Mouse (Mus musculus): Measurements from ENCODE around the gene Zcchc17.

Gene Zcchc17

DNA sequence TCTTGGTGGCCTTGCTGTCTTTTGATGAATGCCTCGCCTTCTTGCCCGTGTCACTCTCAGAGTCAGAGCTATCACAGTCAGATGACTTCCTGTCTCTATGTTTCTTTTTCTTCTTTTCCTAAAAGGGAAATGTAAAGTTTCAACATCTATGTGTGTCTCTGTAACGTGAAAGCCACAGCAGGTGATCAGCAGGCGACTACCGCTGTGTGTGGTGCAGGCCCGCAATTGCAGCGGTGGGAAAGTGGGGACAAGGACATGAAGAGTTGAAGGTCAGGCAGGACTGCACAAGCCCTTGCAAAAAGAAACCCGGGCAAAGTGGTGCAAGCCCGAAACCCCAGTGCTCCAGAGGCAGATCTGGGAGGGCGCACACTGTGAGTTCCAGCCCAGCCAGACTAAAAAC is 43.1 kb downstream of the Zcchc17 start:
- no peak for DNase-seq

DNA sequence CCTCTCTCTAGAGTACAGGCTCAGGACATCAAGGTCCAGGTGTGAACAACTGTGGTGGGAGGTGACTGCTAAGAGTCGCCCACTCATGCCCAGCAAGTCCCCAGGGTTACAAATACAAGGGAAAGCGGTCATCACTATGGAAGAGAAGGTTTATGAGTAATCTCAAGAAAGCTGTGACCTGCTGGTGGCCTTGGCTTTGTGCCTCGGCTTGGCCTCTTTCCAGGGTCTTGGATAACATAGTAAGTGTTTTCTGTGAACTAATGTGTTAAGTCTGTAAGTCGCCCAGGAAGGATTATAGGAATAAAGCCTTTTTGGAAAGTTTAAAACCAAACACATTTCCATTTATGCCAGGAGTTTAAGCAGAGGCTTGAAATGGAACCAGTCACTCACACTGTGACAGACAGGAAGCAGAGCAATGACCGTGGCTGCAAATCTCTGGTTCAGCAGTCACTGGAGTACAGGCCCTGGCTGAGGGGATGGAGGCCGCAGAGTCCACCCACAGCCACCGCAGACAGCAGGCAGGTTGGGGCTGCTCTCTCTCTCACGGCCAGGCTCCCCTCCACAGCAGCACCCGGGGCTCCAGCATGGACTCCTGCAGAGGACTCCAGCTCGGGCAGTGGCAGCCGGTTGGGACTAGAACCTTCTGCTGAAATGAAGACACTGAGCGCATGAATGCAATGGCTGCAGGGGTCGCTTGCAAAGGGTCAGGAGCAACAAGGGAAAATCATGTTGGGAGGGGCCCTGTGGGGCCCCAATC is 43.8 kb downstream of the Zcchc17 start:
- DNase-seq: no peak

DNA sequence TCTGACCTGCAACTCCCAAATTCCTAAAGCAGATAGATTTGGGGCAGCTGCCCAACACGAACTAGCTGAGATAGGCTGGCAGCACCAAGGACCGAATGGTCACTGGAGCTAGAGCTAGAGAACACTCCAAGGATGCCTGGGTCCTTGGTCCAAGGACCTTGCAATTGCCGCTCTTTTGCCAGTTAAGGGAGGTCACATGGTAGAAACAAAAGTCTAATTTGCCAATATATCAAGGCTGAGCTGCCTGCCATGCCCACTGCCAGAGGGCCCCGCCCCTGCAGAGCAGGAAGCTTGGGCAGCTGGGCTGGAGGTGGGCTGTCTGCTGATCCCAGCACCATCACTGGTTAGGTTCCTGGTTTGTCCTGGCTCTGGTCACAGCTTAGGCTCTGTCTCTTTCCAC is 46.2 kb downstream of the Zcchc17 start:
- DNase-seq: no peak

DNA sequence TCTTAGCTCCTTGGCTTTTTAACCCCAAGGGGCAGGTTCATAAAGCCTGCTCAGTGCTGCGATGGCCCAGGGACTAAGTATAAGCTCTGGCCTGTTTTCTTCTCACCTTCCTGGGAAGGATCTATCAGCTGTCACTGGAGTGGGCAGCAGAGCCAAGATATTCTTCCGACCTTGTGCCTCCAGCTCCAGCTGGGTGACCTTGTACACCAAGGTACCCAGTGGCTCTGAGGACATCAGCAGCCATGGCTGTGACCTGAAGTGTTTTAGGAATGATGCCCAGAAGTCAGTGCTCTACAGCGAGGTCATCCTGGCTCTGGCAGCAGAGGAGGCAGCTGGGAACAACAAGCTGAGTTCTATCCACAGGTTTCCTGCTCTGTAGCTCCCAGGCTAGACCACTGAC is 47.2 kb downstream of the Zcchc17 start:
- DNase-seq: peak; percentile 98

DNA sequence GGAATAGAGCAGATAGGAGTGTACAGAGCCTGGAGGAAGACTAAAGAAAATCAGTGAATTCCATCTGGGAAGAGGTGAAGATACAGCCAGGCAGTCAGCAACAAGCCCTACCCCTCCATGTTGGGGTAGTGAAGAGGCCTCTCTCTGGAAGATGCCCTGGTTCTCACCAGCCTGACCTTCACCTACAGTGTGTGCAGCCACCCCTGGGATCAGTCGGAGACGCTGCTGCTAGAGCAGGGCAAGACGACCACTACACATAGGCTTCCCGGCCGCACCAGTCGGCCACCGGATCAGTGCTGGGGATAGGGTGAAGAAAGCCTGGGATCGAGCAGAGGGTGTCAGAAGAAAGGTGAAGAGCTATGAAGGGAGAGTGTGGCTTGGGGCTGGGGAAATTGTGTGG is 50.5 kb downstream of the Zcchc17 start:
- no peak for DNase-seq

DNA sequence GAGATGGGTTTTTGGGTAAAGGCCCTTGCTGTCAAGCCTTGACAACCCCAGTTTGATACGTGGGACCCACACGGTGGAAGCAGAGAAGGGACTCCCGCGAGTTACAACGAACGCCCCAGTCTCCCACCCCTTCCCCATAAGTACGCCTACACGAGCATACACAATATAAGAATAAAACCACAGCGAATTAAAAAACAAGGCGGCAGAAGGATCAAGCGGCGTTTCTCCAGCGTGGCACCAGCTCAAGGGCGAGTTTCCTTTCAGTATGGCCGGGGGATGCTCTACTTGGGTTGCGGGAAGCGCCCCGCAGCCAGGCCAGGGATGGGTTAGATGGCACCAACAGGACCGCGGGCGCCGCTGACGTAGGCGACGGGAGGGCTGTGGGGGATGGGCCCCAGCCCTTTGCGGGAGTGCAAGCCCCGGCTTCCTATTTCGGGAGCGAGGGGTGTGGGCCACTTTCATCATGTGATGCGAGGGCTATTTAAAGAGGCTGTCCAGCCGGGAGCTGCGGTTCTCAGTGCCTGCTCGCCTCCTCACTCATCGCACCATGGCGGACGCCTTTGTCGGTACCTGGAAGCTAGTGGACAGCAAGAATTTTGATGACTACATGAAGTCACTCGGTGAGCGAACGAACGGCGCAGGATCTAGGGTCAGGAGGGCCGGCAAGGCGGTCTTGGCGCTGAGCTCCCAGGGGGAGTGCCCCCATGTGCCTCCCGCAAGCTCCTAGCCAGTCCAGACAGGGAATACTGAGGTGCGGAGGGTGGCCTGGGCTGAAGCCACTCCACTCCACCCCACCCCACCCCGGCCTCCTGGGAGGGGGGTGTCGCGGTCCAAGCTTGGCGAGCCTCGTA is 51.3 kb downstream of the Zcchc17 start, which contains the start of the genes Fabp3 and Gm10570:
TSS of gene Fabp3 (plus strand) at position 365 of the 851 bp plus-strand sequence.
TSS of gene Gm10570 (minus strand) at position 444 of the 851 bp plus-strand sequence.
- peak; percentile 98 for DNase-seq

DNA sequence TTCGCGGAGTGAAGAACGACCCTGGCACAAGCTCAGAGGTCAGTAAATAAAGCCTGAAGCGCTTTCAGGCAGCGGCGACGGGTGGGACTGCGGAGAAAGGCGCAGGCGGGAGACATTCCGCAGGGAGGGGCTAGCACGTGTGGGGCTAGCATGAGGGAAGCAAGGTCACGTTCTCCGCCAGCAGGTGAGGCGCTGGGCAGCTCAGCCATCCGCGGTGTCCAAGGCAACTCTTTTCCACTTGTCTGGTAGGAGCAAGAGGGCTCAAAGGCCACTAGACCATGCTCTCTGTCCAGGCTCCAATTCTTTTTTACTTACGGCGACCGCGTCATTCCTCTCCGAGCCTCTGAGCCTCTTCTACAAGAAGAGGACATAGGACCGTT is 51.9 kb downstream of the Zcchc17 start:
- peak; percentile 97 for DNase-seq

DNA sequence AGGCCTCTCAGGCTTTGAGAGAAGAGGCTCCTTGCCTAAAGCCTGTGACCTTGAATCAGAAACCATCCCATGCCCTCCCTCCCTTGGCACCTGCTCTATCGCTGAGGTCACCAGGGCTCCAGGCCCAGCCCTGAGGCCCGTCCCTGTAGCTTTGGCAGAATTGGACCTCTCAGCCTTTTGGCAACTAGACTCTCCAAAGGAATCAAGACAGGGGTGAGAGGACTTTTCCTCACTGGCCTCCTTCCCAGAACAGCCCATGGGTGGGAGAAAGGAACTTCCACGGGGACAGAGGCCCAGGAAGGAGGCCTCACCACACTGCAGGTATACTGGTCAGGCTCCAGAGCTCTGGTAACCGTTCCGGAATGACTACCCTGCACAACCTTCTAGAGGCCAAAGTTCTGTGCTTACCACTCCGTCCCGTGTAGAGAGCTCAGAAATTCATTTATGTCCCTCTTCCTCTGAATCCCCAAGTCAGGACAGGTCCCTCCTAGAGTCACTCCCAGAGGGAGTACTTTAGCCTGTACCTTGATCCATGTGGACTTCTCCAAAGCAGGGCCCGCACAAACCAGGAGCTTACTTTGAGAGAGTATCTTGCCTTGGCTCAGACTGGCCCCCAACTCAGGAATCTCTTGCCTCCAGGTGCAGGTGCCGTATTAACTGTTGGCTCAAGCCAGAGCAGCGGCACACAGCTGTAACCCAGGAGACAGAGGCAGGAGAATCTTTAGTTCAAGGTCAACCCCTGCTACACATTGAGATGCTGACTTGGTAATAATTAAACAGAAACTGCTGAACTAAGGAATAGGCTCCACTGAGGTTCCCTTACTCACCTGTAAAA is 52.7 kb downstream of the Zcchc17 start:
- DNase-seq: peak; percentile 98

DNA sequence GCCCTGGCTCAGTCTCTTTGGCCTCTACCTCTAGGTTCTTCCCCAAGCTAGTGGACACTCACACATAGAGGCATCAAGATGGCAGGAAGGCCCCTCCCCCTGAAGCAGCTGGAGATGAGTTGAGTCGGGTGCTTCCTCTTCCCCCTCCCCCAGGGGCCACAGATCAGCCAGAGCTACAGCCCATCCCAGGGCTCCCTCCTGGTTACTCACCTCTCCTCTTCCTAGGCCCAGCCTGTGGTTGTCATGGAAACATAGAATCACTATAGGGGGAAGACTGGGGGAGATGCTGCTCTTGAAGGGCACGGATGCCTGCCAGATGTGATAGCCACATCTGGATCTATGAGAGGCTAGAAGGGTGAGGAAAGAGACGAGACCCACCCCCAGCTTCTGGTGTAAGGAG is 55.0 kb downstream of the Zcchc17 start:
- no peak for DNase-seq

DNA sequence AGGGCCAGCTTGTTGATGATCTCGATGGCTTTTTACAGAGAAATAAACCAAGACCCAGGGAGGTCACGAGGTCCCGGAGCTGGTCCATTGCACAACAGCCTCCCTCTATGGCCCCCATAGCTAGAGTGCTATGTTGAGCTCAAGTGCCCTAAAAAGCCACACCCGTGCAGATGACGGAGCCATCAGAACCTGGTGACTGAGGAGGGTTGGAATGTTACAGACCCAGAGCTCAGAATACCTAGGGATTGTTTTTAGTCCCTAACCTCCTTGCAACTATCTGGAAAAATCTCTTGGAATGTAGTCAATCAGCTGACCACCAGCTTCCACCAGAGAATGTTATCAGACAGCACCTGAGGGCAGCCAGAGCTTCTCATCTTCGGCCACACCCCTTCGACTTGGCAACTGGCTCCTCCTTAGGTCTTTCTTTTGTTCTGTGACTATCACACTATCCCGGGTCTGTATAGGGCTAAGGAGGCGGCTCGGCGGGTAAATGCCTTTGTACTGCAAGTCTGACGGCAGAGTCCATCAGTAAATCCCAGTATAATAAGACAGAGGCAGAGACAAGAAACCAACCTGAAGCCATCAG is 57.4 kb downstream of the Zcchc17 start:
- no peak for DNase-seq

DNA sequence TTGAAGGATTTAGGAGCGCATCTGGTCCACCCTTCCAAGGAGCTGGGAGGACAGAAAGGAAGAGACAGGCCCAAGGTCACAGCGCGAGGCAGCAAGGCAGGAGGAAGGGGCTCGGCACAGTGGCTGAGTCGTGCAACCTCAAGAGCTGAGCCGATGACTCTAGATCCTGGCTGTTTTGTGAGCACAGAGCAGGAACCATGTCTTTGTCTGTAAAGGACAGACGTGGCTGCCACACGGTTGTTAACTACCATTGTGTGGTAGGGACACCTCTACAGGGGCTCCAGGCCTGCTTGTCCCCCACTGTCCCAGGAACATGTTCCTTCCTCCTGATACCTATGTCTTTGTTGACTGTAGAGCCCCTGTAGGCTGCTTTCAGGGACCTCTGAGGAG is 60.1 kb downstream of the Zcchc17 start:
- peak; percentile 92 for DNase-seq

DNA sequence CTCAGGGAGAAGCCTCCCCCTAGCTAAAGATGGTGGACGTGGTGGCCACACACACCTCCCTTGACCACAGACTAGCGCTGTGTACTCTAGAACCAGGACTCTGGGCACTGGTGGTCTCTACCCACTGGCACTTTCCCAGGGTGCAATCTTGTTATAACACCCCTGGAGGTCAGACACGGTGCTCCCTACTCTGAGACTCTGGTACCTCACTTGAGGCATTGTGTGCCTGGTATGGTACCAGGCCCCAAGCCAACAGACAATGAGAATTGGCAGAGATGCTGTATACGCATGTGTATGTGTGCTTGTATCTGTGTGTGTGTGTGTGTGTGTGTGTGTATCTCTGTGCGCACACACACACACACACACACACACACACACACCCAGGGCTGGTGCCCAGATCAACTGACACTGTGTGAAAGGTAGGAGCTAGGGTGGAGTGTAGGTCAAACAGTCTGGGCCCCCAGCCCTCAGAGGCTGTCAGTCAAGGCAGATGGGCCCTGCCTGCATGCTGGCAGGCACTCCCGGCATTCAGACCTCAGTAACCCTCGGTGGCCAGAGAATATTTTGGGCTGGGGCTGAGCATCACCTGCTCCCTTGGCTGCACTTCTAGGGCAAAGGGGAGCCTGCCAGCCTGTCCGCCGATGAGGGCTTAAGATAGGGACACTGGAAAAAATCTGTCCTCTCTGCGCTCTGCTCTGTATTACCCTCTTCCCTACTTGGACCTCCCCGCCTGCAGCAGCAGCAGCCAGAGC is 60.7 kb downstream of the Zcchc17 start:
- DNase-seq: peak; percentile 99

DNA sequence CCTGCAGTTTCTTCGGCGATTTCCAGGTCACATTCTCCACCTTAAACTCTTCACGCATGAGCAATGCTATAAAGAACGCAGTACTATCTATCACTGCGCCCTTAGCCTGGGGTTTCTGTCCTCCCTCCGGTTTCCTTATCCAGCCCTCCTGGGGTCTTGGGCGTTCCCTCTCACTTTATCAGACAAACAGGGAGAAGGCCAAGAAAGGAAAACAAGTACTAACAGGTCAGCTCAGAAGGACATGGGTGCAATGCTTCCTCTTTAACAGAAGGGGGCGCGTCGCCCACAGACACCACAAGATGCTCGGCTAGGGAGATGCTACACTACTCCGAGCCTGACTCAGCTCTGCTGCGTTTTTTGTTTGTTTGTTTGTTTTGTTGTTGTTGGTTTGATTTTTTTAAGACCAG is 62.6 kb downstream of the Zcchc17 start:
- DNase-seq: no peak

DNA sequence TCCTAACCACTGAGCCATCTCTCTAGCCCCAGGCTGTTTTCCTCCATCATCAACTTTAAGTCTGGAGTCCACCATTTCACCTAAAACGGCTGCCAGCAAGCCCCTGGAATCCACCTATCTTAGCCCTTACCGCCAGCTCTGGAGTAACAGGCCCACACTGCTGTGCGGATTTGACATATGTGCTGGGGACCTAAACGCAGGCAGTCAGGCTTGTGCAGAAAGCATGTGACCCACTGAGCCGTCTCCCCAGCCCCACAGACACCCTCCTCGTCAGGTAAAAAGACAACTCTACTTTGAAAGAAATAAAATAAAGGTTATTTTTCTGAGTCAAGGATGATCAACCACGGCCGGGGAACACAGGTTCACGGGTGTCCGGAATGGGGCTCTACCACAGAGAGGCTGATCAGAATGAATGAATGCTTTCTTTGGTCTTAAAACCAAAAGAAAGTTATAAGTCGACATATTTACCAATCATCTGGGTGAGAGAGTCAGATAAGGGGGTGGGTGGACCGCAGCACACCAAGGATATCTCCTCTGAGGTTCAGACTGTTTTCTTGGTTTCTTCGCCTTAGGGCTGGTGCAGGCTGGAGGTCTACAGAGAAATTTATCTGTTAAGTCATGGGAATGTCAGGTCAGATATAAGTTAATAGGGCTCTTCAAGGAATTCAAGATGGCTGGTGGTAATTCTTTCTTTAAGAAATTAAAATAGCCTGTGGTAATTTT is 63.3 kb downstream of the Zcchc17 start:
- DNase-seq: no peak

DNA sequence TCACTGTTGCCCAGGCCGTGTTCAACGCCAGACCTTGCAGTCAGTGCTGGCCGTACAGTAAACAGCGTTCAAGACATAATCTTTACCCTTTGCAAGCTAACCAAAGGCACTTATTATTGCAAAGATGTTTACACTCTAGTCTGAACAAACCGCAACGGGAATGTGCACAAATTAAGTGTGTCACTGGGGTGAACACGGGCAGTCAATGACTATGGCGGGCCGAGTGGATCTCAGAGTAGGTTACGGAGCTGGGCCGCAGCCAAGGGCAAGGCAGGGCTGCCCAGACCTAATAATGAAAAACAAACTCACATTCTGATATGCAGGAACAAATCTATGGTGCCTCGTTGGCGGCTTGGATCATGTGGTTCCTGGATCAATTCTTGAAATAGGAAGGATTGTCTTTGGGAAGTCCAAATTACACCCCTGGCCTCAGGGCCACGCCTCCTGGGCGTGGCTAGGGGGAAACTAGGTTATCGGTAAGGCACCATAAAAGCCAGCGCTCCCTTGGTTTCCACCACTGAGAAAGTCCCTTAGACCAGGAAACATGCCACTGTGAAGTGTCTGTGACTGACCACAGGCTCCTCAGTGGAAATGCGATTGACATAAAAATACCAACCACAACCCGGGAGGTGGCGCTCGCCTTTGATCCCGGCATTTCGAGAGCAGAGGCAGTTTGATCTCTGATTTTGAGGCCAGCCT is 64.5 kb downstream of the Zcchc17 start:
- DNase-seq: no peak

DNA sequence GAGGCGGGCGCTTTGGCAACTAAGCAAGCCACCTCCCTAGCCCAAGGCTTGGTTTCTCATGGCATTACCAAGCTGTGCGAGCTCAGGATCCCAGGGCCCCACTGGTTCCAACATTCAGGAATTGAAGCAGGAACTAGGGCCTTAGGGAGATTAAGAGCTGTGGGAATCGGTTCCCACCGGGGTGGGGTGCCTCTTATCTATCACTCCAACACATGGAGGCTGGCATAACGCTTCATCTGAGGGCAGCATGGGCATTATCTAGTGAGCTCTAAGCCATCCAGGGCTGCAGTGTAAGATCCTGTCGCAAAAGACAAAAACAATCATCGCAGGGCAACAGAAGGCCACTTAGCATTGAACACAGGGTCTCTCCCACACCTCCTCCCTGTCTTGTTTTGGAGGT is 65.2 kb downstream of the Zcchc17 start:
- DNase-seq: no peak

DNA sequence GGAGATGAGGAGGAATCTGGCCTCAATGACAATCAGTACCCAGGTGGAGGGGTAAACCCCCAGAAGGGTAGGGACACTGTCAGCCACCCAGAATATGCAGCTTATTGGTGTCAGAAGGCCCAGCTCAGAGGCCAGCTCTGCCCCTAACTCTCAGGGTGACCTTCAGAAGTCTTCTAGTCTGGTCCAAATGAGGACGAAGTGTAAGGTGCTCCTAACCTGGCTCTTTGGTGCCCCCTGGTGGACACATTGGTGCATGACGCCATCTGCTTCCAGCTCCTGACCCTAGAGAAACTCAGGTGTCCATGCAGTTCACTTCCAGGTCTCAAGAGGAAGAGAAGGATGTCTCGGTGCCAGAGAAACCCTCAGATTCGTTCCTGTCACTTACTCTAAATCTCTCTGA is 67.5 kb downstream of the Zcchc17 start:
- DNase-seq: peak; percentile 92

DNA sequence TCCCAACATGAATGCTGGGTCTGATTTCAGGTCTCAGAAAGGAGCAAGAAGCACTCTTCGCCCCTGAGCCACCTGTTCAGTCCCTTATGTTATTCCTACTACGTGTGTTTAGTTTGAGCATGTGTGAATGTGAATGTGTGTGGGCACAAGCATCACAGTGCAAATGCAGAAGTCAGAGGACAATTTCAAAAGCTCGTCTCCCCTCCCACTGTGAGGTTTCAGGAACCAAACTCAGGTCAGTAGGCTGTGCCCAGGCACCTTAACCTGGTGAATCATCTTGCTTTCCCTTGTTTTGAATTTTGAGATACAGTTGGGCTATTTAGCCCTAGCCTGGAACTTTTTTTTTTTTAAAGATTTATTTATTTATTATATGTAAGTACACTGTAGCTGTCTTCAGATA is 69.9 kb downstream of the Zcchc17 start:
- DNase-seq: no peak

DNA sequence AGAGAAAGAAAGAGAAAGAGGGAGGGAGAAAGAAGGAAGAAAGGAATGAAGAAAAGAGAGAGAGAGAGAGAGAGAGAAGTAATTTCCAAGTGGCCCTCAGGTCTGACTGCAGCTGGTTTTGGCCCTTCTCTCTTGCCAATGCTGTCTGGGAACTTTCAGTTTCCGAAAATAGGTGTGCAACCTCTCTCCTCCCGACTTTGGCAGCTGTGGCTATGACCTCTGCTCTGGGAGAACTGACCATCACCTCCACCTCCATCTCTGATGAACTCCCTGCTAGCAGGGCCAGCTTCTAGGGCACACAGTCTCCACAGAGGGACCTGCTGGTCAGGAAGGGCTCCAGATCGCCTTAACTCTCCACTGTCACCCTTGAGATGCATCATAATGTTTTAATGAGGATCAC is 73.2 kb downstream of the Zcchc17 start:
- DNase-seq: peak; percentile 93

DNA sequence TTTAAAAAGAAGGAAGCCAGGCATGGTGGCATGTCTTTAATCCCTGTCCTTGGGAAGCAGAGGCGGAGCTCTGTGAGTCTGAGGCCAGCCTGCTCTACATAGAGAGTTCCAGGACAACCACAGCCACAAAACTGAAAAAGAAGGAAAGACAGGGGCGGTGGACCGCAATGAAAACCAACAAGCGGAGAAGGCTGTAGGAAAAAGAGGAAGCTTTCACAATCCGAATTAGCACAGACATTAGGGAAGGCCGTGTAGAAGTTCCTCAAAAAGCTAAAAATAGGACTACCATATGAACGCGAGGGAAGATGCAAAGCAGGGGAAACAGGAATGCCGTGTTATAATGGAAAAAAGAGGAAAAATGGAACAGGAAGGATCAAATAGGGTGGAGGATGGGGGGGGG is 75.9 kb downstream of the Zcchc17 start:
- no peak for DNase-seq

DNA sequence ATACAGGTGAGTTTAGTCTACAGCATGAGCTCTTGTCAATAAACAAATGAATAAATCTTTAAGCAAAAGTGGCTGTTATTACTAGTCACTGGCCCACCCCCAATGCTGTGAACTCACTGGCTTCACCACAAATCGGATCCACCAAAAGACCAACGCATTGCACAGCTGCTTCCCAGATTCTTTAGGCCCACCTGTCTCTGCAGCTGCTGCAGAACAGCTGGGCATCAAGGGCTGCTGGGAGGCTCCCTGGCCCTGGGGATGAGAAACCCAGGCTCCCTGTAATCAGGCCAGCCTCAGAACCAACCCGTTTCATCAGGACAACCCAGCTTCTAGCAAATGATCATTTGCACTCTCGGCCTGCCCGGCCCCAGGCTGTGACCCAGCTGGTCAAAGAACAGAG is 76.9 kb downstream of the Zcchc17 start:
- DNase-seq: no peak

Measured in heart, adult 11 months (tissue).